Mouse (Mus musculus): ENCODE data around the gene Ociad2.

GRCm38 (mm10) chr5:73353519-73353918 lies 12.7 kb upstream of the Ociad2 start:
- TF ChIP-seq CTCF (IDR thresholded peaks at IDR 0.05; ENCODE audit: borderline replicate concordance, insufficient read depth, low read length) (no peak), POLR2A (IDR thresholded peaks at IDR 0.05; ENCODE audit: low read depth, low read length) (no peak)

All from embryonic fibroblast, embryonic 13.5 days (primary cell).